9 mouse cellular contexts compared by ENCODE assay signal in the genomic region with DNA sequence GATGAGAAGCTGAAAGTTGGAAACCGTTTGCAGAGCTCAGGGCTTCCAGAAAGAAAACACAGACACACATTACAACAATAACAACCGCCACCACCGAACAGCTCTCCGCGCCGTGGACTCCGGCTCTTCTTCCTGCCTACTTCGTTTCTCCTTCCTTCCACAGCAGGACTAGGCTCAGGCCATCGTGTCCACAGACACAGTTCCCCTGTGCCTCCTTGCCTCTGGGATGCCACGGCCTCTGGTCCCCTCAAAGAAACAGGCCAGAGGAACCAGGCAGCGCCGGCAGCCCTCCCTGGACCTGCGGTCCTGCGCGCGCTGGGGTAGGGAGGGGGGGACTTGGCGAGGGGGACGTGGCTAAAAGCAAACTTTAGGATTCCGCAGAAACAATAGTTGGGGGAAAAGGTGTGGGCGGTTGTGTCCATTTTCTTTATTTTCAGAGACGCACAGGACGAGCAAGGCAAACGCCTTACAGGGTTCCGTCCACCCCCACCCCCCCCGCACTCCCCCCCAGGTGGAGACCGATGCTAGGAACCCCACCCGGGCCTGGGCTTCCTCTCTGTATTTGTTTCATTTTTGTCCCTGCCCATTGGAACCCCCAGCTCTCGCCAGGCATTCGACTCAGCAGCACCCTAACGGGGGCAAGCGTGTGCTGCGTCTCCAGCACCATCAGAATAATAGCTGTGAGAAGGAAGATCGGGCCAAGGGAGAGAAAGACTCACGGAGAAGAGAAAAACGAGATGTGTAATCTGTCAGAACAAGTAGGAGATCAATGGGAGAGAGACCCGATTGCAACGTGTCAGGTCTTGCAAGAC. TPM values are rescaled to one million over a fixed set of nuclear protein-coding genes. Genes with fewer than 3 reads are reported as not detected.
DNase-seq lines count a peak whose midpoint lies in the region; ATAC-seq lines count a peak whose summit lies in the region.
"Had no signal": no experiment of that assay in that cellular context is flagged by ENCODE, and none has a peak within 500 bp of the region (broad histone marks: within the 10 kb centered on the region; RNA-seq: fewer than 3 reads in every experiment).

No protein-coding gene starts in this region.

- H3K4me2 ChIP-seq in embryonic facial prominence, embryonic 12.5 days (replicated peaks): peak overlapping the region; percentile 94
- H3K4me2 ChIP-seq in heart, embryonic 12.5 days: peak overlapping the region; percentile 82

- peak overlapping the region; percentile 66 for H3K4me3 ChIP-seq in embryonic facial prominence, embryonic 12.5 days
- H3K4me3 ChIP-seq in heart, embryonic 12.5 days: peak overlapping the region; percentile 82

- peak overlapping the region; percentile 91 for H3K9ac ChIP-seq in embryonic facial prominence, embryonic 12.5 days
- H3K9ac ChIP-seq in heart, embryonic 12.5 days: peak overlapping the region; percentile 93

- peak; percentile 54 to 57 for DNase-seq in B cell, adult 2 months
- DNase-seq in NIH3T3 (ENCODE audit: low read depth): peak; percentile 68
- peak; percentile 63 for DNase-seq in kidney, postnatal 10 days
- DNase-seq in lung, postnatal 14 days: peak; percentile 44
- DNase-seq in right cerebral cortex, postnatal 4 days: peak; percentile 23

- no peaks in the 10 kb centered on the region for H3K36me3 ChIP-seq in embryonic facial prominence, embryonic 12.5 days
- H3K36me3 ChIP-seq in heart, embryonic 12.5 days: no peaks in the 10 kb centered on the region

- WGBS in embryonic facial prominence, embryonic 12.5 days: 1% methylated on average over 37 of the region's 37 CpGs
- WGBS in heart, embryonic 12.5 days: 0% methylated on average over 36 of the region's 37 CpGs

- peak overlapping the region; percentile 94 for H3K27ac ChIP-seq in embryonic facial prominence, embryonic 12.5 days
- peak overlapping the region; percentile 98 for H3K27ac ChIP-seq in heart, embryonic 12.5 days (ENCODE audit: poor library complexity, severe bottlenecking)

- H3K27me3 ChIP-seq in embryonic facial prominence, embryonic 12.5 days: no peaks in the 10 kb centered on the region
- H3K27me3 ChIP-seq in heart, embryonic 12.5 days (replicated peaks): no peaks in the 10 kb centered on the region

- no peaks in the 10 kb centered on the region for H3K9me3 ChIP-seq in embryonic facial prominence, embryonic 12.5 days
- H3K9me3 ChIP-seq in heart, embryonic 12.5 days (replicated peaks): no peaks in the 10 kb centered on the region

- peaks cover 27% of the 10 kb centered on the region for H3K4me1 ChIP-seq in embryonic facial prominence, embryonic 12.5 days
- H3K4me1 ChIP-seq in heart, embryonic 12.5 days (replicated peaks): peaks cover 18% of the 10 kb centered on the region

- no peak for ATAC-seq in embryonic facial prominence, embryonic 12.5 days (ENCODE audit: insufficient number of reproducible peaks, insufficient read depth, low FRiP score, low TSS enrichment)
- no peak for ATAC-seq in heart, embryonic 12.5 days (ENCODE audit: insufficient number of reproducible peaks, low FRiP score)
- no peak for ATAC-seq in monocyte, adult 5-6 weeks (replicated peaks; ENCODE audit: insufficient number of reproducible peaks, low FRiP score, low TSS enrichment, poor library complexity, severe bottlenecking)

RNA-seq across cellular contexts. Expression of gene Mxi1, which starts 1.4 kb away (rescaled TPM):
- 44.8 and 44.9 TPM in 2 replicates for polyA plus RNA-seq in embryonic facial prominence, embryonic 12.5 days (2016; fragmentation: Nextera tagmentation; extraction: Ambion mirVana)
- 40.0 and 42.7 TPM in 2 replicates for polyA plus RNA-seq in heart, embryonic 12.5 days (2016; fragmentation: Nextera tagmentation; extraction: Ambion mirVana)
- 87.9 to 137 TPM (median 113 TPM) in 3 replicates for total RNA-seq in monocyte, adult 5-6 weeks (2017)

RNA-seq across cellular contexts. Expression of gene Gm10197, which starts 59.8 kb away (rescaled TPM):
- not detected in 2 replicates for polyA plus RNA-seq in embryonic facial prominence, embryonic 12.5 days (2016; fragmentation: Nextera tagmentation; extraction: Ambion mirVana)
- polyA plus RNA-seq in heart, embryonic 12.5 days (2016; fragmentation: Nextera tagmentation; extraction: Ambion mirVana): not detected in 2 replicates
- not detected in 3 replicates for total RNA-seq in monocyte, adult 5-6 weeks (2017)
- total RNA-seq: gastrocnemius, adult 8-10 months had no signal
